Mouse (Mus musculus) stomach, embryonic 15.5 days (tissue): Measurements from ENCODE around the gene Eps8. TPM values are rescaled to one million over a fixed set of nuclear protein-coding genes. Genes with fewer than 3 reads are reported as not detected.

ENCODE experiments used
- ATAC-seq: fragments of 200-750 bp; cut with Nextera tagmentation; 2 replicates; pipeline ENCODE4 v1.8.0; 2017; ENCODE audit warnings: low read depth, moderate number of reproducible peaks, moderate TSS enrichment; ENCODE audit not compliant: insufficient read depth, low FRiP score
- H3K27ac ChIP-seq: fragments of 300-500 bp; sonication (generic); 2 replicates; pipeline ENCODE4 v1.5.1; 2015; ENCODE audit warnings: mild to moderate bottlenecking, inconsistent platforms
- H3K27me3 ChIP-seq: fragments of 300-500 bp; sonication (generic); replicated peaks from 2 replicates; pipeline ENCODE4 v1.6.1; 2015; ENCODE audit warnings: inconsistent platforms
- H3K36me3 ChIP-seq: fragments of 300-500 bp; sonication (generic); 2 replicates; pipeline ENCODE4 v1.6.1; 2015; ENCODE audit warnings: inconsistent platforms
- H3K4me1 ChIP-seq: fragments of 300-500 bp; sonication (generic); 2 replicates; pipeline ENCODE4 v1.6.1; 2015; ENCODE audit warnings: inconsistent platforms
- H3K4me2 ChIP-seq: fragments of 300-500 bp; sonication (generic); 2 replicates; pipeline ENCODE4 v1.6.1; 2015; ENCODE audit warnings: mild to moderate bottlenecking, inconsistent platforms
- H3K4me3 ChIP-seq: fragments of 300-500 bp; sonication (generic); replicated peaks from 2 replicates; pipeline ENCODE4 v1.5.1; 2015; ENCODE audit warnings: inconsistent platforms
- H3K9ac ChIP-seq: fragments of 300-500 bp; sonication (generic); 2 replicates; pipeline ENCODE4 v1.6.1; 2015; ENCODE audit warnings: inconsistent platforms
- H3K9me3 ChIP-seq: fragments of 300-500 bp; sonication (generic); 2 replicates; pipeline ENCODE4 v1.6.1; 2016; ENCODE audit warnings: inconsistent platforms
- WGBS: fragments of 180-500 bp; shearing (Covaris S2); methylation state at CpG from one replicate; pipeline ENCODE4 v1.1.7; 2015; 5-methylcytosine and 5-hydroxymethylcytosine counted together
- polyA plus RNA-seq: library from polyadenylated mRNA; unstranded; fragments of >200 nt; fragmentation: Nextera tagmentation; extraction: Ambion mirVana; gene quantifications from 2 replicates; pipeline ENCODE4 v1.2.1, GENCODE M21; 2015

The Eps8 gene
- polyA plus RNA-seq, 1 experiment from 2014 or later = 42.3 TPM

DNA sequence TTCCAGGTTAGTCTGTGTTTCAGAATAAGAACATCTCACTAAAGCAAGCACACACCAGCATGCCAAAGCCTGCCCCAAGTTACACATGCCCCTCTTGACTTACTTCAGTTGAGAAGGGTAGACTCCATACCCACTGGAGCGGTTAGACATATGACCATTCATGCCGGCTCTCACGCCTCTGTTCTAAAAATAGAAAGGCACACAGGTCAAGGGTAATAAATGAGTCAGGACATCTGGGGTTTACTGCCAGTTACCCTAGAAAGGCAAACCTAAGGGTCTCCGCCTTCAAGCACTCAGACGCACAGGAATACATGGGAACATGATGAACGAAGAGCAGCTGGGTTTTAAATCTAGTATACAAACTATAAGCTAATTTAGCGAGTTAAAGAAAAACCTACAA, 115.5 kb downstream of the Eps8 start:
- 43% methylated on average over 7 of the region's 7 CpGs for WGBS
- ATAC-seq = peak; percentile 40
- H3K36me3 ChIP-seq = no peaks in the 10 kb centered on the region
- no peaks in the 10 kb centered on the region for H3K27me3 ChIP-seq
- H3K27ac ChIP-seq = no peak overlapping the region
- no peaks in the 10 kb centered on the region for H3K9me3 ChIP-seq
- no peak overlapping the region for H3K4me3 ChIP-seq
- no peak overlapping the region for H3K9ac ChIP-seq
- H3K4me2 ChIP-seq = no peak overlapping the region
- 0 out of 2 replicates have a peak, but pooled peaks cover 6% of the 10 kb centered on the region for H3K4me1 ChIP-seq

DNA sequence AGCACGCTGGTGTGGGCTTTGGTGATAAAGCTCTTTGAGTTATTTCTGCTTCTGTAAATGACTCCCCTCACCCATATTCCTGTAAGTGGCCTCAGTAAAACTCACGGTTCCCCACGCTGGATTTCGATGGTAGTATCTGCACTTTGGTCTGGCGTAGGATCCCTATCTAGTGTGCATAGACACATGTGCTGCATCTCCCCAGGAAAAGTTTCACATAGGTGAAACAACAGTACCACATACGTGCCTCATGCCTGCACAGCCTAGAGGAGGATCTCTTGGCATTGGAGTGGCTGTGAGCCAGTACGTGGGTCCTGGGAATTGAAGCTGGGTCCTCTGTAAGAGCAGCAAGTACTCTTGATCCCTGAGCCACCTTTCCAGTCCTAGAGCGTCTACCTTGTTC, 121.9 kb downstream of the Eps8 start:
- Histone ChIP-seq H3K9me3 (no peaks in the 10 kb centered on the region), H3K4me3 (no peak overlapping the region), H3K4me2 (no peak overlapping the region), H3K4me1 (no peaks in the 10 kb centered on the region), H3K36me3 (no peaks in the 10 kb centered on the region), H3K27ac (no peak overlapping the region), H3K9ac (no peak overlapping the region), H3K27me3 (no peaks in the 10 kb centered on the region)
- ATAC-seq = no peak
- 87% methylated on average over 8 of the region's 8 CpGs for WGBS

DNA sequence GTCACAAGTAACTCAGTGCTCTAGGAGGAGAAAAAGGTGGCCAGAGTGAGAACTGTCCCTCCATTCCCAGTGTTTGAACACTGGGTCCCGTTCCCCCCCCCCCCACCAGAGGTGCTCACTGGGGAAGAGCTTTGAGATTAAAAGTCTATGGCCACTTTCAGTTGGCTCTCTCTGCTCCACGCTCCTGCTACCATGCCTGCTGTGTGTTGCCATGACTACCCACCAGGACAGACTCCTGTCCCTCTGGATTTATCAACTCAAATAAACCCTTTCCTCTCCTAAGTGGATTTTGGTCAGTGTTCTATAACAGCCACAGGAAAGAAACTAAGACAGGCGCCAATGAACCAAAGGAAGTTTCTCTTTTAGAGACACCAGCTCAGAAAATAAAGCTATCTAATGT, 128.9 kb downstream of the Eps8 start:
- H3K36me3 ChIP-seq = no peaks in the 10 kb centered on the region
- no peak overlapping the region for H3K9ac ChIP-seq
- no peaks in the 10 kb centered on the region for H3K27me3 ChIP-seq
- no peak overlapping the region for H3K27ac ChIP-seq
- H3K4me2 ChIP-seq = no peak overlapping the region
- no peaks in the 10 kb centered on the region for H3K9me3 ChIP-seq
- WGBS = 37% methylated on average over 3 of the region's 3 CpGs
- H3K4me1 ChIP-seq = no peaks in the 10 kb centered on the region
- no peak for ATAC-seq
- H3K4me3 ChIP-seq = no peak overlapping the region

DNA sequence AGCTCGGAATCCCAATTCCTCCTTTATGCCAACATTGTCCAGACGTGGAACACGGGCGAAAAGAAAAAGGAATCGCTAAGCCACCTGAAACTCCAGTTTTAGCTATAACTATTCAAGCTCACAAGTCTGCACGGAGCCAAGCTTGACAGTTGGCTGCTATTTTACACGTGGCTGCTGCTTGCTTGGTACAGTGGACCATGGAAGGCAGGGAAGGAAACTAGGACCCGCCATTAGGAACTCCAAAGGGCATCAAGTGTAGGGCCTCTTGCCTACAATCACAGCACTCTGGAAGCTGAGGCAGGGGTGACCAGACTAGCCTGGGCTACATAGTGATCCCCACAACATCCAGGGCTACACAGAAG, 134.4 kb downstream of the Eps8 start:
- Histone ChIP-seq H3K9me3 (no peaks in the 10 kb centered on the region), H3K9ac (no peak overlapping the region), H3K27me3 (no peaks in the 10 kb centered on the region), H3K27ac (no peak overlapping the region), H3K36me3 (no peaks in the 10 kb centered on the region), H3K4me1 (no peaks in the 10 kb centered on the region), H3K4me2 (no peak overlapping the region), H3K4me3 (no peak overlapping the region)
- 61% methylated on average over 8 of the region's 8 CpGs for WGBS
- no peak for ATAC-seq

DNA sequence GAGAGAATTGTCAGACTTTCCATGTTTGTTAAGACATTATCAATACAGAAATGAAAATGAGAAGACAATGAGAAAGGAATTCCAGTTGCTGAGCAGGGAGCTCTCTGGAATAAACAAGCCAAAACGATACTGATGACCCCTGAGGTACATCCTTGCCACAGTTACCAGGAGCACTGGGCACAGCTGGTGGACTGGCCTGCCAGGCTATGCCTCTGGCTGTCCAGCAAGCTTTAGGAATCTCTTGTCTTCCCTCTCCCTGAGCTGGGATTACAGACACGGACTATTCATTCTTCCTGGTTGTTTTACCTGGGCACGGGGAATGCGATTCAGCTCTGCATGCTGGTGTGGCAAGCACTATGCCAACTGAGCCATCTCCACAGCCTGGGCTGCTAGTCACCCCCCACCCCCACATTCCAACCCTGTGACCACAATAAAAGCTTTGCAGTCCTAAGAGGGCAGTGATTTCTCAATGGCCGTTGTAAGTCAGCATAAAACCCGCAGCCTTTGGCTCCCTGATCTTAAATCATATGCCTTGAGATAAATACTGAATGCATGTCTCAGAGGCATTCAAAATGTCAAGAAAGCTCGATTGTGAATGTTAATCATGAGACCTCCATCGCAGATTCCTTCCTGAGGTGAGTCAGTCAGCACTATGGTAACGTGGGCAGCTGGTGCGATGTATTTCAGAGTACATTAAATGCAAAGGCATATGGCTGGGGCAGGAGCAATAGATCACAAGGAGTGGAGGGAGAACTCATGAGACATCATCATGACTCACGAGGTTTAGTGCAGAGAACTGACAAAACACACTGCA, 134.9 kb downstream of the Eps8 start:
- H3K9ac ChIP-seq = no peak overlapping the region
- no peak overlapping the region for H3K4me3 ChIP-seq
- no peaks in the 10 kb centered on the region for H3K4me1 ChIP-seq
- no peaks in the 10 kb centered on the region for H3K36me3 ChIP-seq
- no peak overlapping the region for H3K4me2 ChIP-seq
- H3K27me3 ChIP-seq = no peaks in the 10 kb centered on the region
- WGBS = 57% methylated on average over 11 of the region's 11 CpGs
- H3K27ac ChIP-seq = no peak overlapping the region
- ATAC-seq = peak; percentile 31; the same call in 1 of the 2 replicates
- H3K9me3 ChIP-seq = no peaks in the 10 kb centered on the region

DNA sequence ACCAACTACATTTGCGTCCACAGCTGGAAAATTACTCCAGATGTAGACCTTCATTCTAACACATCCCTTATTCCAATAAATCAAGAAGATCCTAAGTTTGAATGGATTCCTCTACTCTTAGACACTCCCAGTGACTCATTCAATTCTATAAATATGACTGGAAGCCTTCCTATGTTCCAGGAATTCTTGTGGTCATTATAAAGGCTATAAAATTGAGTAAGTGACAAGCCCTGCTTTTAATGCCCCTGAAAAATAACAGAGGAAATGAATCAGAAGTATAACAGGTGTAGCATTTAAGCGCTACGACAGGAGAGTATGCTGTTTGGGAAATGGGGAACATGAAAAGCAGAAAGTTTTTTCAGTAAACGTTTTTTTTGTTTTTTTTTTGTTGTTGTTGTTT, 139.8 kb downstream of the Eps8 start:
- Histone ChIP-seq H3K4me2 (no peak overlapping the region), H3K36me3 (no peaks in the 10 kb centered on the region), H3K4me1 (no peaks in the 10 kb centered on the region), H3K9ac (no peak overlapping the region), H3K9me3 (no peaks in the 10 kb centered on the region), H3K27me3 (no peaks in the 10 kb centered on the region), H3K4me3 (no peak overlapping the region), H3K27ac (no peak overlapping the region)
- 69% methylated on average over 4 of the region's 4 CpGs for WGBS
- ATAC-seq = no peak

DNA sequence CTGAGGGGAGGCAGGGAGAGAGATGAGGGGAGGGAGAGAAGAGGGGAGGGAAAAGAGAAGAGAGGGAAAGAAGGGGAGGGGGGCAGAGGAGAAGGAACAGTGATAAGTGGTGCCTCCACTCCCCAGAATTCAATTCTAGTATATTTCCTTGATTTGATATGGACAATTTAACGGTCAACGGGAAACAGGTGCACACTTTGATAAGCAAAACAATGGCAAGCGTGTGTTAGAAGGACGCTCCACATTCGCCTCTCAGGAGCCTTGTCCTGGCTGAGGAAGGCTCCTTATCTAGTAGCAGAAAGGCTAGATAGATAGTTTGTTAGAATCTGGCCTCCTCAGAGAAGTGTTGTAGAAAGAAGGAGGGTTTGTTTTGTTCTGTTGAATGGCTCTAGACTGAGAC, 141.9 kb downstream of the Eps8 start:
- ATAC-seq = no peak
- Histone ChIP-seq H3K27me3 (no peaks in the 10 kb centered on the region), H3K4me3 (no peak overlapping the region), H3K4me2 (no peak overlapping the region), H3K4me1 (no peaks in the 10 kb centered on the region), H3K27ac (no peak overlapping the region), H3K36me3 (peaks cover 3% of the 10 kb centered on the region; the same call in 1 of the 2 replicates), H3K9ac (no peak overlapping the region), H3K9me3 (no peaks in the 10 kb centered on the region)
- WGBS = 59% methylated on average over 5 of the region's 5 CpGs

DNA sequence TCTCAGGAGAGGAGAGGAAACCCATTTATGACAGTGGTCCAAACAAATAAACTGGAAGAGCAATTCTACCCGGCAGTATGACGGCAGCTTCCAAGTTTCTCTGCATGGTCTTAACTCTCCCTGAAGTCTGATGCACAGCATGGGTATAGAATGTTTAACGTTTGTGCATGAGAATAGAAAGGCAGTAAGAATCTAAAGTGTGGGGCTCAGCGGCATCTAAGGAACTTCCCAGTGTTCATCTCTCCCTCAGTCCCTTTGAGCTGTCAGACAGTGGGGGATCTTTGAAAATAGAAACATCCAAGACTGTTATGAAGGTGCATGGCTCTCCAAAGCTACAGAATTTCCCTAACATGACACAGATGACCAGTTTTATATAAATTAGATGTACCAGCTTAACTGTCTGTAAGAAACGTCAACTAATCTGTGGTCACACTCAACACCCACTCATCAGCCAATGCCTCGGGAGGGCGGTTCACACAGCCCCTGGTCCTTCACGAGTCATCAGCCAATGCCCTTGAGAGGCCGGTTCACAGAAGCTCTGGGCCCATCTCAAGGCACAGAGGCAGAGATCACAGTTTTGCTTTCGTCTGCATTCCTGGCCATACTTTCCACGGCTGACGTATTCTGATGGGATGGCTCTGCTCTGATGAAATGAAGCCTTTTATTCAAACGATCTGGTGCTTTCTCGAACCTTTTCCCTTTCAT, 145.2 kb downstream of the Eps8 start:
- peaks cover 3% of the 10 kb centered on the region; the same call in 1 of the 2 replicates for H3K36me3 ChIP-seq
- no peak for ATAC-seq
- WGBS = 79% methylated on average over 14 of the region's 14 CpGs

DNA sequence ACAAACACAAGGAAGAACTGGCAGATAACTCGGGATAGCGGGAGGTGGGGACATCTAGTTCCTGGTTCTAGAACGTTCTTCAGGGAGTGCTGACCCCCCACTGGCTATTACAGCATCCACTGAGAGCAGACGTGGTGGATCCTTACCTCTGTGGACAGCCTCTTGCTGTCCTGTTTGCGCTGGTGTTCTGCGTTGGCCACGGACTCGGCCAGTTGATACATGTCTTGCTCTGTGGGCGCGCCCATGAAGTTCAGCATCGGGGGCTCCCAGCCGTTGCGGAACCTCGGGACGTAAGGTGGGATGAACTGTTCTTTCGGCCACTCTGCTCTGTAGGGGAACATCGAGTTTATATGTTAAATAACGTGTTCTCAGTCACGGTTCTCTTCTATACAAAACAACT, 145.7 kb downstream of the Eps8 start:
- Histone ChIP-seq H3K4me1 (no peaks in the 10 kb centered on the region), H3K27me3 (no peaks in the 10 kb centered on the region), H3K9ac (no peak overlapping the region), H3K4me2 (no peak overlapping the region), H3K4me3 (no peak overlapping the region), H3K27ac (no peak overlapping the region), H3K9me3 (no peaks in the 10 kb centered on the region), H3K36me3 (peaks cover 3% of the 10 kb centered on the region; the same call in 1 of the 2 replicates)
- no peak for ATAC-seq
- WGBS = 92% methylated on average over 19 of the region's 19 CpGs

More for the DNA sequence above, 145.2 kb downstream of the Eps8 start:
- H3K4me3 ChIP-seq = no peak overlapping the region
- H3K27ac ChIP-seq = no peak overlapping the region
- no peak overlapping the region for H3K4me2 ChIP-seq
- no peak overlapping the region for H3K9ac ChIP-seq
- no peaks in the 10 kb centered on the region for H3K27me3 ChIP-seq
- H3K9me3 ChIP-seq = no peaks in the 10 kb centered on the region
- no peaks in the 10 kb centered on the region for H3K4me1 ChIP-seq

DNA sequence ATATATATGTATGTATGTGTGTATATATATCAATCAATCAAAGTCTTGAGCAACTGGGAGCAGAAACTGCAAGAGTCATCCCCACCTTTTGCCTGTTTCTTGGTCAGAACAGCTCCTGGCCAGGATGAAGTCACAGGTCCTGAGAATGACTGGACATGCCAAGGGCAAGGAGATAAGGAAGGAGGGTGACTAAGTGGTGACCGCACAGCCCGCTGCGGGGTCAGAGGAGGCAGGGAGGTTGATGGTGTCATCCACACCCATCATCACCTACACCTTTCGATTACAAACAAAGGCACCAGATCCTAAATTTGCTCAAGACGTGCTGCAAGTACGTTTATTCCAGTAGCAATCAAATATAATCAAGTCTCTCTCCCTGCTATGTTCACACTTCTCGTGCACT, 148.1 kb downstream of the Eps8 start:
- no peaks in the 10 kb centered on the region for H3K27me3 ChIP-seq
- H3K4me3 ChIP-seq = no peak overlapping the region
- no peak overlapping the region for H3K4me2 ChIP-seq
- no peak overlapping the region for H3K9ac ChIP-seq
- WGBS = 84% methylated on average over 7 of the region's 7 CpGs
- H3K9me3 ChIP-seq = no peaks in the 10 kb centered on the region
- no peak for ATAC-seq
- peaks cover 3% of the 10 kb centered on the region; the same call in 1 of the 2 replicates for H3K36me3 ChIP-seq
- H3K27ac ChIP-seq = no peak overlapping the region
- no peaks in the 10 kb centered on the region for H3K4me1 ChIP-seq

DNA sequence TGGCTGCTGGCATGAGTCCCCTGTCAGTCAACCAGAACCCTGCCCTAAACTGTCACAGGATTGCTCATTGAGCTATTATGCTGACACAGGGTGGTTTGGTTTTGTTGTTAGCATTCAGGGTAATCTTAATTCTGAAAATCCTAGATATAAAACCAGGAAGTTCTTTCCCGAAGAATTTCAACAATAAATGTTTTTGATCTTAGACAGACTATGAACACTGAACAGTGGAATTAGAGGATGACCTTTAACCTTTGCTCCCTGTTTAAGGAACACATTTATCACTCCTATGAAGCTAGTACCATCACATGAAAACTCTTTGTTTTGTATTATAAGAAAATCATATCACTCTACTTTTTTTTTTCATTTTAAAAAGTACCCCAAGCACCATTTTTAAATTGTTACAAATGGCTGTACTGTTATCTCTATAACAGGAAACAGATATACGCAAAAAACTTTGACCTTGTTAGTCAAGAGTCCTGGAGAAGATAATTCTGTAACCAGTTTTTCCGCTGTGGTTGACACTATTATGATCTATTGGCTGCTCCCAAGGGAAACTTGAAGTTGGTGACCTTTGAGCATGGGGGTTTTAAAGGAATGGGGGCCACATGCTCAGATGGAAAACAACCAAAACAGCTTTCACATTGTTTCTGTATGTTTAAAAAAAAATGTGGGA, 149.0 kb downstream of the Eps8 start:
- H3K4me3 ChIP-seq = no peak overlapping the region
- WGBS = 62% methylated on average over 3 of the region's 3 CpGs
- no peaks in the 10 kb centered on the region for H3K4me1 ChIP-seq
- no peak for ATAC-seq
- H3K4me2 ChIP-seq = no peak overlapping the region
- no peaks in the 10 kb centered on the region for H3K27me3 ChIP-seq
- no peak overlapping the region for H3K27ac ChIP-seq
- peaks cover 3% of the 10 kb centered on the region; the same call in 1 of the 2 replicates for H3K36me3 ChIP-seq
- no peaks in the 10 kb centered on the region for H3K9me3 ChIP-seq
- H3K9ac ChIP-seq = no peak overlapping the region

DNA sequence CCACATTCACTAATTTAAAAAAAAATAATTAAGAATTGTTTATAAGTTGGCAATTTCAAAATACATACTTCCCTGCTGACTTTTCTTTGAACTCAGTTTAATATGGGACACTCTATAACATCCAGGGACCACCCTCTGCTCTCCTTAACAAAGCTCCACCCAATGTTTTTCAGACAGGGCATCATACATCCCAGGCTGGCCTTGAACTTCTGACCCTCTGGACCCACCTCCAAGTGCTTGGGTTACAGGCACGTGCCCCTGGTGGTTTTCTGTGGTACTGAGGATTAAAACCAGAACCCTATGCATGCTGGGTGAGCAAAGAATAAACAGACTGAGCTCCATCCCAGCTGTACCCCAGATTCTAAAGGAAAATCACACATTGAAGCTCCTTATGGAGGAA, 150.6 kb downstream of the Eps8 start:
- Histone ChIP-seq H3K27me3 (no peaks in the 10 kb centered on the region), H3K9me3 (no peaks in the 10 kb centered on the region), H3K9ac (no peak overlapping the region), H3K4me3 (no peak overlapping the region), H3K4me1 (no peaks in the 10 kb centered on the region), H3K36me3 (peaks cover 3% of the 10 kb centered on the region; the same call in 1 of the 2 replicates), H3K27ac (no peak overlapping the region), H3K4me2 (no peak overlapping the region)
- 54% methylated on average over 1 of the region's 1 CpGs for WGBS
- ATAC-seq = no peak
